Mouse (Mus musculus) kidney, adult 10 weeks (tissue): Measurements from ENCODE around the gene Gldn. TPM values are rescaled to one million over a fixed set of nuclear protein-coding genes. Genes with fewer than 3 reads are reported as not detected.

ENCODE experiments used
- polyA plus RNA-seq: library from polyadenylated mRNA; stranded (reverse); fragments of 350-450 nt; fragmentation: Illumina TruSeq; extraction: RNeasy Lipid Tissue Mini Kit (QIAGEN cat#74804); gene quantifications from one replicate; pipeline ENCODE4 v1.2.3, GENCODE M21; 2014; ENCODE audit warnings: low read depth, low replicate concordance

Gene Gldn
- polyA plus RNA-seq = not detected

DNA sequence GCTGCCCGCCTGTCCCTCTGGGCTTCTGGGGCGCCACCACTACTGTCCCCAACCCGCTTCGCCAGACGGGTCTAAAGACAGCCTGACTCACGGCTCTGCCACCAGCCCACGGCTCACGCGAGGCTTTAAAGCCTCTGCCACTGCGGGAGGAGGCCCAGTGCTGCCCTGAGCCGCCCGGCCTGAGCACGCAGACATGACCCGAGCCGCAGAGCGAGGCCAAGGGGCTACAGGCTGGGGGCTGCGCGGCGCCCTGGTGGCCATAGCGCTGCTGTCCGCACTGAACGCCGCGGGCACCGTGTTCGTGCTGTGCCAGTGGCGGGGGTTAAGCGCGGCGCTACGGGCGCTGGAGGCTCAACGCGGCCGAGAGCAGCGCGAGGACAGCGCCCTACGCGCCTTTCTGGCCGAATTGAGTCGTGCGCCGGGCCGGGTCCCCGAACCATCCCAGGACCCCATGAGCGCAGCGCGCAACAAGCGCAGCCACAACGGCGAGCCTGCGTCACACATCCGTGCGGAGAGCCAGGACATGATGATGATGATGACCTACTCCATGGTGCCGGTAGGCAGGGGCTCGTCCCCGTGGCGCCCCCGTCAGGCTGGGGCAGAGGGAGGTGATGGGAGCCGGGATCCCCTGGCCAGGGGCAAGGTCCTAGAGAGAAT, at the start of gene Gldn:
Gldn (plus strand) TSS at position 156 of the 657 bp plus-strand sequence.

GRCm38 (mm10) chr9:54268010-54268409, 18.3 kb upstream of the Gldn start, which contains the start of gene Cyp19a1:
Gene Cyp19a1, minus strand, starts transcription at chr9:54268110.

Other genes with a start within 250 kb of the Gldn start
- gene Tnfaip8l3, start 218.1 kb upstream of the Gldn start, polyA plus RNA-seq = 0.61 TPM
- not detected for gene Cyp19a1, start 18.4 kb upstream of the Gldn start, polyA plus RNA-seq
- 50.1 TPM for gene Dmxl2, start 215.1 kb downstream of the Gldn start, polyA plus RNA-seq